Mouse (Mus musculus): Measurements from ENCODE around the gene N4bp1.

DNA sequence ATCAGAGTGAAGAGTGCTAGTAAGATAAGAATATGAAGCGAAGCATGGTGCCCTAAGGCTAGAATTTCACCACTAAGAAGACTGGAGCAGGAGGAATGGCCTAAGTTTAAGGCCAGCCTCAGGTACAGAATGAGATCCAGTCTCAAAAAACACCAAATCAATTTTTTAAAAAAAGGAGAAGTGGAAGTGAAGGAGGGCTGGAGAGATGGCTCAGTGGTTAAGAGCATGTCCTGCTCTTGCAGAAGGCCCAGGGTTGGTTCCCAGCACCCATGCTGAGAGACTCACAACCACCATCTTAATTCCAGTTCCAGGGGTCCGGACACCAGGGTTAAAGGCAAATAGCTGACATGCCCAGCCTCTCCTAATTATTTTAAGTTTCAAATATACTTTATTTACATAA, 13.6 kb downstream of the N4bp1 start:
- TF ChIP-seq POLR2A (IDR thresholded peaks at IDR 0.05; ENCODE audit: low read depth, low read length) (no peak), CTCF (IDR thresholded peaks at IDR 0.05; ENCODE audit: borderline replicate concordance, insufficient read depth, low read length) (no peak)
